Mouse (Mus musculus) midbrain, embryonic 16.5 days (tissue): ENCODE measurements around the gene Ccnb1ip1. TPM values are rescaled to one million over a fixed set of nuclear protein-coding genes. Genes with fewer than 3 reads are reported as not detected.

ENCODE experiments used
- ATAC-seq: fragments of 200-750 bp; cut with Nextera tagmentation; 2 replicates; pipeline ENCODE4 v1.8.0; 2017; ENCODE audit warnings: moderate TSS enrichment
- H3K27ac ChIP-seq: fragments of 300-500 bp; sonication (generic); 2 replicates; pipeline ENCODE4 v1.5.1; 2014; ENCODE audit warnings: mild to moderate bottlenecking, low read length, mixed read lengths
- H3K27me3 ChIP-seq: fragments of 300-500 bp; sonication (generic); 2 replicates; pipeline ENCODE4 v1.6.1; 2014; ENCODE audit warnings: low read depth, low read length, mixed read lengths; ENCODE audit not compliant: control insufficient read depth, insufficient read depth
- H3K36me3 ChIP-seq: fragments of 300-500 bp; sonication (generic); 2 replicates; pipeline ENCODE4 v1.6.1; 2014; ENCODE audit warnings: mild to moderate bottlenecking, low read length, moderate library complexity, mixed read lengths; ENCODE audit not compliant: control insufficient read depth, insufficient read depth
- H3K4me1 ChIP-seq: fragments of 300-500 bp; sonication (generic); 2 replicates; pipeline ENCODE4 v1.6.1; 2014; ENCODE audit warnings: mild to moderate bottlenecking, low read length, mixed read lengths; ENCODE audit not compliant: control insufficient read depth, insufficient read depth
- H3K4me2 ChIP-seq: fragments of 300-500 bp; sonication (generic); 2 replicates; pipeline ENCODE4 v1.6.1; 2014; ENCODE audit warnings: mild to moderate bottlenecking, low read length, mixed read lengths
- H3K4me3 ChIP-seq: fragments of 300-500 bp; sonication (generic); 2 replicates; pipeline ENCODE4 v1.5.1; 2014; ENCODE audit warnings: low read depth, mild to moderate bottlenecking, low read length, moderate library complexity, mixed read lengths
- H3K9ac ChIP-seq: fragments of 300-500 bp; sonication (generic); 2 replicates; pipeline ENCODE4 v1.6.1; 2014; ENCODE audit warnings: low read depth, low read length, mixed read lengths
- H3K9me3 ChIP-seq: fragments of 300-500 bp; sonication (generic); replicated peaks from 2 replicates; pipeline ENCODE4 v1.6.1; 2014; ENCODE audit warnings: mild to moderate bottlenecking, low read length, mixed read lengths; ENCODE audit not compliant: control insufficient read depth, poor library complexity, severe bottlenecking
- WGBS: fragments of 180-500 bp; shearing (Covaris S2); extraction: QIAGEN DNeasy Blood & Tissue Kit; methylation state at CpG from one replicate; pipeline ENCODE4 v1.1.7; 2014; 5-methylcytosine and 5-hydroxymethylcytosine counted together
- polyA plus RNA-seq: library from polyadenylated mRNA; unstranded; fragments of >200 nt; fragmentation: Nextera tagmentation; extraction: Ambion mirVana; gene quantifications from 2 replicates; pipeline ENCODE4 v1.2.1, GENCODE M21; 2015

Gene Ccnb1ip1
- not detected in 2 replicates for polyA plus RNA-seq

- ATAC-seq, result peak; percentile 99
- peak within 1 kb of the TSS; percentile 67 for H3K4me2 ChIP-seq
- WGBS, result under 1% methylated on average over 42 of the region's 42 CpGs
Measured at GRCm38 (mm10) chr14:50807487-50808072, at the start of gene Ccnb1ip1, which contains the start of gene Parp2. TSS of gene Ccnb1ip1 (minus strand) at chr14:50807732. TSS of gene Parp2 (plus strand) at chr14:50807841.

GRCm38 (mm10) chr14:50855788-50856187 lies 48.3 kb upstream of the Ccnb1ip1 start:
- H3K4me1 ChIP-seq, result no peaks in the 10 kb centered on the region
- no peak overlapping the region for H3K27ac ChIP-seq
- no peak overlapping the region for H3K9ac ChIP-seq
- 82% methylated on average over 5 of the region's 5 CpGs for WGBS
- no peak overlapping the region for H3K4me2 ChIP-seq
- no peaks in the 10 kb centered on the region for H3K27me3 ChIP-seq
- H3K4me3 ChIP-seq, result no peak overlapping the region
- no peaks in the 10 kb centered on the region for H3K9me3 ChIP-seq
- ATAC-seq, result no peak
- H3K36me3 ChIP-seq, result no peaks in the 10 kb centered on the region

More at GRCm38 (mm10) chr14:50807487-50808072, at the start of gene Ccnb1ip1, which contains the start of gene Parp2:
- H3K9ac ChIP-seq, result peak within 1 kb of the TSS; percentile 76
- peak within 1 kb of the TSS; percentile 79 for H3K27ac ChIP-seq
- H3K27me3 ChIP-seq, result no peaks in the 10 kb centered on the region
- H3K4me3 ChIP-seq, result peak within 1 kb of the TSS; percentile 61
- peaks cover 5% of the 10 kb centered on the region for H3K4me1 ChIP-seq
- no peaks in the 10 kb centered on the region for H3K36me3 ChIP-seq
- H3K9me3 ChIP-seq, result no peaks in the 10 kb centered on the region

GRCm38 (mm10) chr14:50837236-50837635 lies 29.7 kb upstream of the Ccnb1ip1 start:
- Histone ChIP-seq H3K9ac (no peak overlapping the region), H3K4me3 (no peak overlapping the region), H3K36me3 (no peaks in the 10 kb centered on the region), H3K27ac (no peak overlapping the region), H3K27me3 (no peaks in the 10 kb centered on the region), H3K9me3 (no peaks in the 10 kb centered on the region), H3K4me2 (no peak overlapping the region), H3K4me1 (no peaks in the 10 kb centered on the region)
- 62% methylated on average over 6 of the region's 6 CpGs for WGBS
- no peak for ATAC-seq

GRCm38 (mm10) chr14:50834435-50834834 lies 26.9 kb upstream of the Ccnb1ip1 start:
- H3K27ac ChIP-seq, result no peak overlapping the region
- H3K4me2 ChIP-seq, result no peak overlapping the region
- H3K9me3 ChIP-seq, result no peaks in the 10 kb centered on the region
- H3K4me1 ChIP-seq, result no peaks in the 10 kb centered on the region
- no peaks in the 10 kb centered on the region for H3K27me3 ChIP-seq
- H3K4me3 ChIP-seq, result no peak overlapping the region
- no peak for ATAC-seq
- H3K9ac ChIP-seq, result no peak overlapping the region
- 59% methylated on average over 2 of the region's 2 CpGs for WGBS
- H3K36me3 ChIP-seq, result no peaks in the 10 kb centered on the region

GRCm38 (mm10) chr14:50833964-50834363 lies 26.4 kb upstream of the Ccnb1ip1 start:
- ATAC-seq, result no peak
- Histone ChIP-seq H3K36me3 (no peaks in the 10 kb centered on the region), H3K4me3 (no peak overlapping the region), H3K4me2 (no peak overlapping the region), H3K9me3 (no peaks in the 10 kb centered on the region), H3K27me3 (no peaks in the 10 kb centered on the region), H3K9ac (no peak overlapping the region), H3K4me1 (no peaks in the 10 kb centered on the region), H3K27ac (no peak overlapping the region)
- WGBS, result 84% methylated on average over 10 of the region's 10 CpGs

- 78% methylated on average over 3 of the region's 3 CpGs for WGBS
- H3K4me2 ChIP-seq, result no peak overlapping the region
- no peaks in the 10 kb centered on the region for H3K27me3 ChIP-seq
- H3K36me3 ChIP-seq, result no peaks in the 10 kb centered on the region
- H3K4me1 ChIP-seq, result no peaks in the 10 kb centered on the region
- H3K27ac ChIP-seq, result no peak overlapping the region
- ATAC-seq, result no peak
- H3K9me3 ChIP-seq, result no peaks in the 10 kb centered on the region
- H3K9ac ChIP-seq, result no peak overlapping the region
- no peak overlapping the region for H3K4me3 ChIP-seq
Measured at GRCm38 (mm10) chr14:50829878-50830277, 22.3 kb upstream of the Ccnb1ip1 start.

GRCm38 (mm10) chr14:50826579-50826978 lies 19.0 kb upstream of the Ccnb1ip1 start:
- ATAC-seq, result no peak
- Histone ChIP-seq H3K9ac (no peak overlapping the region), H3K4me1 (no peaks in the 10 kb centered on the region), H3K4me3 (no peak overlapping the region), H3K9me3 (no peaks in the 10 kb centered on the region), H3K27ac (no peak overlapping the region), H3K27me3 (no peaks in the 10 kb centered on the region), H3K4me2 (no peak overlapping the region), H3K36me3 (peaks cover 7% of the 10 kb centered on the region; the same call in 1 of the 2 replicates)
- WGBS, result 77% methylated on average over 4 of the region's 4 CpGs

- Histone ChIP-seq H3K4me2 (no peak overlapping the region), H3K36me3 (peaks cover 17% of the 10 kb centered on the region), H3K9ac (no peak overlapping the region), H3K4me3 (no peak overlapping the region), H3K27me3 (no peaks in the 10 kb centered on the region), H3K4me1 (no peaks in the 10 kb centered on the region), H3K9me3 (no peaks in the 10 kb centered on the region), H3K27ac (no peak overlapping the region)
- WGBS, result 92% methylated on average over 9 of the region's 9 CpGs
- no peak for ATAC-seq
Measured at GRCm38 (mm10) chr14:50824219-50824618, 16.7 kb upstream of the Ccnb1ip1 start.

GRCm38 (mm10) chr14:50823240-50823639 lies 15.7 kb upstream of the Ccnb1ip1 start:
- no peak for ATAC-seq
- H3K4me3 ChIP-seq, result no peak overlapping the region

More at GRCm38 (mm10) chr14:50823240-50823639, 15.7 kb upstream of the Ccnb1ip1 start:
- Histone ChIP-seq H3K4me1 (no peaks in the 10 kb centered on the region), H3K9ac (no peak overlapping the region), H3K9me3 (no peaks in the 10 kb centered on the region), H3K36me3 (peaks cover 21% of the 10 kb centered on the region), H3K27me3 (no peaks in the 10 kb centered on the region), H3K27ac (no peak overlapping the region), H3K4me2 (no peak overlapping the region)
- WGBS, result 73% methylated on average over 2 of the region's 2 CpGs
